Mouse (Mus musculus) c-Kit-negative CD71-positive TER-119-positive erythroid progenitor cells, embryonic 14.5 days (primary cell): ENCODE measurements around the gene Kifc5b.
A peak's percentile ranks its signal among the peaks of the same experiment; 100 is the strongest.
"Not testable (repeated sequence)": the region's sequence is repeated elsewhere in the genome, so short reads cannot be mapped to it uniquely, and the experiment has no call there.

ENCODE experiments used
- DNase-seq: peaks from one replicate; pipeline ENCODE4 v3.0.0-alpha.2; 2013; ENCODE audit warnings: low read depth, low spot score

Gene Kifc5b

DNA sequence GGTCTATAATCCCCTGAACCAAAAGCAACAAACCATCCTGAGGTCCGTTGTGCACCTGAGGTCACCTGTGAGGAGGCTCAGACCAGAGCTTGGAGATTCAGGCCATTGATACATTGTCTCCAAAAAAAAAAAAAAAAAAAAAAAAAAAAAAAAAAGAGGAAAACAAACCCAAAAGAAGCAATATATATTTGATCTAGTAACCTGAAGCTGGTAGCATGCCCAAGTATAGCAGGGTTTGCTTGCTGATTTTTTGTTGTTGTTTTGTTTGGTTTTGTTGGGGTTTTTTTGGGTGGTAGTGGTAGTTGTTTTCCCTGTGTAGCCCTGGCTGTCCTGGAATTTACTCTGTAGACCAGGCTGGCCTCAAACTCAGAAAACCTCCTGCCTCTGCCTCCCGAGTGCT is 1.5 kb downstream of the Kifc5b start:
- DNase-seq: no peak

DNA sequence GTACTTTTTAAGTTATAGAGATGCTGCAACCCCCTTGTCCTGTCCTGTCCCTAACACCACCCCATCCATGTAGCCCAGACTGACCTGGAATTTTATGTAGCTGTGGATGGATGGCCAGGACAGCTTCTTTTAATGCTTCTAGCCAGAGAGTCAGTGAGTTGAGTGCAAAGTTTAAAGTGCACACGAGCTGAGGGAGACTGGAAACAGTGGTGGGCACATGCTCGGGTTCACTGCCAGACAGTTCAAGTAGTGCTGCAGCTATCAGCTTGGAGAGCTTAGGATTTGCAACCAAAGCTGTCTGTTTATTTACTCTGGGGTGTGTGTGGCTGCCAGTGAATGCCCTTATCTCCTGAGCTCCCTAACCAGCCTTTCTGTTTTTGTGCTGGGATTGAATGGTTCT is 2.6 kb downstream of the Kifc5b start:
- not testable (repeated sequence) for DNase-seq

DNA sequence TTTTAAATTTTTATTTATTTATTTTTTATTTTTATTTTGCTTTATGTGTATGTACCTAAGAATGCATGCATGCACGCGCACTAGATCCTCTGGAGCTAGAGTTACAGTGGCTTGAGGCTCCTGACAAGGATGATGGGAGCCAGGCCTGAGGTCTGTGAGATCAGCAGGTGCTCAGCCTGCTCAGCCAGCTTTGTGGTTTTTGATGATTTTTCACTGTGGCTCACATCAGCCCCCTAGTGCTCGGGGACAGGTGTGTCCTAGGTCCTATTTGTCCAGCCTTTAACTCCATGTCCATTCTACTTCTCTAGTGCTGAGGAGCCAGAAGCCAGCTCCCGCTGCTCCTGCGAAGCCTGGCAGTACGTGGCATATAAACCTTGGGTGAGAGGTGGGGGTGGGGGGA is 5.5 kb downstream of the Kifc5b start:
- DNase-seq: not testable (repeated sequence)

DNA sequence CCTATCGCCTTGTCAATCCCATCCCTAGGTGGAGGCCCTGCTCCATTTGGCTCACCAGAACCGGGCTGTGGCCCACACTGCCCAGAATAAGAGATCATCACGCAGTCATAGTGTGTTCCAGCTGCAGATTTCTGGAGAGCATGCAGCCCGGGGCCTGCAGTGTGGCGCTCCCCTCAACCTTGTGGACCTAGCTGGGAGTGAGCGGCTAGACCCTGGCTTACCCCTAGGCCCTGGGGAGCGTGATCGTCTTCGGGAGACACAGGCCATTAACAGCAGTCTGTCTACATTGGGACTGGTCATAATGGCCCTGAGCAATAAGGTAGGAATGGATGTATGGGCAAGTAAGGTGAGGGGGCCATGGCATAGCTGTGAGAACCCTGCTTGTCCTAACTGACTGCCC is 8.5 kb downstream of the Kifc5b start:
- not testable (repeated sequence) for DNase-seq

DNA sequence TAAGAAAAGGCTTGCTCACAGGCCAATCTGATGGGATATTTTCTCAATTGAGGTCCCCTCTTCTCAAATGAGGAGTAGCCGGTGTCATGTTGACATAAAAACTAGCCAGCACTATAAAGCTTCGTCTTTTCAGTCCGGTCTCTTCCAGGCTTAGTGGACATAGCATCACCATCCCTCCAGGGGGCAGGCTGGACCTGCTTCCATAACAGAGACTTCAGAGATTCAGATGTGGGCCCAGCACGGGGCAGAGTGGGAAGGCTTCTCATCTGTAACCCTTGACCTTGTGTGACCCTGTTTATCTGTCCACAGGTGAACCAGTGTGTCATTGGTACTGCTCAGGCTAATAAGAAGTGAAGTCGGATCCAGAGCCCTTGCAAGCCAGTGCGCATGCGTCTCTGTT is 14.9 kb downstream of the Kifc5b start:
- DNase-seq: not testable (repeated sequence)

DNA sequence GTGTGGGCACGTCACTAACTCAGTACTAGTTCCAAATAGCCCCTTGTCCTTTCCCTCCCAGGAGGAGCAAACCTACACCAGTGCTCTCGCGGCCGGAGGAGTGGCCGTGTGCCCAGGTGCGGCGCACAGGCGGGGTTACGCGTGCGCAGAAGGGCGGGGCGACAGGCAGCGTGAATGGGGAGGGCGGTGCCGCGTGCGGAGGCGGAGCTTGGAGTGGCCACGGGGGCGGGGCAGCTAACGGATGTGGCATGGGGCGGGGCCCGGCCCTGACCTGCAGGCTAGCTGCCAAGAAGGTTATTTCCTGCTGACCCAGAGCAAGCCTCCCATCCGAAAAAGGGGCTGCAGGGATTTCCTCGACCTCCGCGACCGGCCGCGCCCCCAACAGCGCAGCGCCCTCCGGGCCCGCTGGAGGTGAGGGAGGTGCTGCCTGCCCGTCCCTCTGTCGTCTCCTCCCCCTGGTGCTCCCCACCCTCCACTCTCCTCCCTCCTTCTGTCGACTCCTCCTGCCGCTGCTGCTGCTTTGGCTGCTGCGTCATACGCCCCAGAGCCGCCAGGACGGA is 16.0 kb downstream of the Kifc5b start, which contains the start of gene Phf1:
TSS of gene Phf1 (plus strand) at position 214 of the 560 bp plus-strand sequence.
- DNase-seq: peak; percentile 86

DNA sequence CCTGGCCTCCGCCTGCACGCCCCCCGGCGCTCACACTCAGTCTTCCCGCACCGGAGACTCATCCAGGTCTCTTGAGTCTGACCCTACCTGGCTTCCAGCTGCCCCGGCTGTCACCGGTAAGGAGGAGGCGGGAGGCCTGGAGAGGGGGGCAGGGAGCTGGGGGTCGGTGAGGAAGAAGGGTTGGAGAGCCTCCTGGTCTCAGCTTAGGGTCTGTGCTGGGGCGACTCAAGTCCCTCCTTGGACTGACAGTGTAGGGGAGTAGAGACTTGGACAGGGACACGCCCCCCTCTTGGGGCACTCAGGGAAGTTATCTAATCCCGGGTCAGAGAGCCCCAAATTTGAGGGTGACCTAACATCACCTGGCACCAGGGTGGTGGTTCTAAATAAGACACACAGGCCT is 16.5 kb downstream of the Kifc5b start:
- no peak for DNase-seq

DNA sequence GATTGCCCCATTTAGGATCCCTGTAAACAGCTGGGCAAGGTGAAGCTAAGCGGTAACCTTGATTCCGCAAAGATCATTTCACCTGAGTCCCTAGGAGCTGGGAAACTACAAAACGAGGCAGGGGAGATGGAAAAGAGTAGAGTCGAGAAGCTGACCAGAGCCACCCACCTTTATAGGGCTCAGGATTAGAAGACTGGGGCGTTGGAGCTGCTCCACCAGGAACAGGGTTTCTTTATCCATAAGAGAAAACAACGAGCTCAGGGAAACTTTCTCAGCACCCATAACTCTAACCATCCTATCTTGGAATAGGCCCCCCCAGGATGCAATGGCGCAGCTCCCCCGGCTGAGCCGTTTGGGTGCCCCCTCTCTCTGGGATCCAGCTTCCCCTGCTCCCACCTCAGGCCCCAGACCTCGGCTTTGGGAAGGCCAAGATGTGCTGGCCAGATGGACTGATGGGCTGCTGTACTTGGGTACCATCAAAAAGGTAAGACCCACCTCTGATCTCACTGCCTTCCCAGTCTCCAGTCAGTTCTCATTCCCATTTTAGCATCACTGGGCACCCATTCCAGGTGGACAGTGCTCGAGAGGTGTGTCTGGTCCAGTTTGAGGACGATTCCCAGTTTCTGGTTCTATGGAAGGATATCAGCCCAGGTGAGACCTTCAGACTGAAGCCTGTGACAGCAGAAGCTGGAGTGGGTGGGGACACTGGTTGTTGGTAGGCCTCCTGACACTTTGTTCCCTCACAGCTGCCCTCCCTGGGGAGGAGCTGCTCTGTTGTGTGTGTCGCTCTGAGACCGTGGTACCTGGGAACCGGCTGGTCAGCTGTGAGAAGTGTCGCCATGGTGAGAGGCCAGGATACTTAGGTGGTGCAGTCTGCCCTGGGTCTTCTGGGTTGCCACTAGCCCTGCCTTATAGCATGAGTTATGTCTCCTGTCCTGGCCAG is 17.3 kb downstream of the Kifc5b start:
- no peak for DNase-seq

DNA sequence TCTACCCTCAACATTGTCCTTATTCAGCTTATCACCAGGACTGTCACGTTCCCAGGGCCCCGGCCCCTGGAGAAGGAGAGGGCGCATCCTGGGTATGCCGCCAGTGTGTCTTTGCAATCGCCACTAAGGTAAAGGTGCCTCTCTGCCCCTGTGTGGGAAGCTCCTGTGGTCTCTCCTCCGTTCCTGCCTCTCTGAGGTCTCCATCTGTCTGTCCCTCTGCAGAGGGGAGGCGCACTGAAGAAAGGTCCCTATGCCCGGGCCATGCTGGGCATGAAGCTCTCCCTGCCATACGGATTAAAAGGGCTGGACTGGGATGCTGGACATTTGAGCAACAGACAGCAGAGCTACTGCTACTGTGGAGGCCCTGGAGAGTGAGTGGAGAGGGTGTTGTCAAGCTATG is 18.1 kb downstream of the Kifc5b start:
- DNase-seq: no peak

DNA sequence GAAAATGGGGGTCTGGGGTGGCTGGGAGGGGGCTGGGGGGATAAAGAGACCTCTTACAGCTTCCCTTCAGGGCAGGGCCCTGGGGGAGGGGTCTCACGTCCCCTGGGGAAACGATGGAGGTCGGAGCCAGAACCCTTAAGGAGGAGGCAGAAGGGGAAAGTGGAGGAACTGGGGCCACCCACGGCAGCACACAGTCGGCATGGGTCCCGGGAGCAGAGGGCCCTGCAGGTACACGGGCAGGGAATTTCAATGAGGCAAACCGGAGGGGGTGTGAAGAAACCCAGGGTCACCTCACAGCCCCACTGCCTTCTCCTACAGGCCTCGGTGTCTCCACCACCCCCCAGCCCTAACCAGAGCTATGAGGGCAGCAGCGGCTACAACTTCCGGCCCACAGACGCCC is 19.6 kb downstream of the Kifc5b start:
- DNase-seq: no peak

DNA sequence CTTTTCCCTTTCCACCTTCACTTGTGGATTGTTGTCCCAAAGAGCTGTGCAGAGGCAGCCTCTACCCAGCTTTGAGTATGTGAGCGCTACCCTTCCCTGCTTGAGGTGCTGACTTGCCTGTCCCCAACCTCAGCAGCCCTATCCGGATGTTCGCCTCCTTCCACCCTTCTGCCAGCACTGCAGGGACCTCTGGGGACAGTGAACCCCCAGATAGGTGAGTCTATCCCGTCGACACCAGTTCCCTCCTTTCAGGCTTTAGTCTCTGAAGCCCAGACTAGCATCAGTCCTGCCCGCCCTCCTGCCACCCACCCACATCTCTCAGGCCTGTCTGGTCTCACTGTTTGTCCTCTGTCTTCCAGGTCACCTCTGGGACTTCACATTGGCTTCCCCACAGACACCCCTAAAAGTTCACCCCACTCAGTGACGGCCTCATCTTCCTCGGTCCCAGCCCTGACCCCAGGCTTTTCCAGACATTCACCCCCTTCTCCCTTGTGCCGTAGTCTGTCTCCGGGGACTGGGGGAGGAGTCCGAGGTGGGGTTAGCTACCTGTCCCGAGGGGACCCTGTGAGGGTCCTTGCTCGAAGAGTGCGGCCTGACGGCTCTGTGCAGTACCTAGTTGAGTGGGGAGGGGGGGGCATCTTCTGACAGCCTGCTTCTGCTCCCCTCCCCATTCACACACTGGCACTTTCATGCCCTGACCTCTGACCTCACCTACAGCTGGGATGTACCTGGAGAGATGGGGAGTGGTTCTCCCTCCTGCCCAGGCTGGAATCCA is 20.2 kb downstream of the Kifc5b start:
- DNase-seq: no peak

DNA sequence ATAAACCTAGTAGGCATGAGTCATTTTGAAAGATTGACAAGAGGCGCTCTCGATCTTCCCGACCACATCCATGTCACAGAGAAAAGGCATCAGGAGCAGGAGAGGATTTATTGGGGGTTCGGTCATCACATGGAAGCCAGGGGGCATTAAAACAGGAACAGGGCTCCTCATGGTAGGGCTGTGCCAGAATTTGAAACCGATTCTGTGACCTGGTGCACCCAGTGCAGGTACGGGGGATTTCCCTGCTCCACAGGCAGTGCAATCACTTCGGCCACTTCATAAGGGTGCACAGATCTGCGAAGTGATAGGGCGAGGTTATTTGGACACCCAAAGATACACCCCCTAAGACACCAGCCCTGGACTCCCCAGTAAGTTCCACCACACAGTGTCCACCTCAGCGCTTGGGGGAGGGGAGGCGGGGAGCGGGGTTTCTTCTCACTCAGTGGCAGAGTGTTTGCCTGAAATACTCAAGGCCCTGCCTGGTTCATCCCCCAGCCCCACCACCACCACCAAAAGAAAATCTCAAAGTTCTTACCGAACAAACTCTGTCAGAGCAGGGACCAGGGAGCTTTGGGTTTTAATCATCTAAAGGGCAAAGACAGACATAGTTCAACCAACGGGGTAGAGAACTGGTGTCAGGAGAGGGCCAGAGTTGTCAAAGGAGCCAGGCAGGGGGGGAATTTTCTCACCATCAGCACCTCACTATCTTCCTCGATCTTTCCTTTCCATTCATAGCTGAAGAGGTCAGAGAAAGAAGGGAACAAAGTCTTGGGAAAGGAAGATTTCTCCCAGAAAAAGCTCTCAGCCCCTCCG is 21.2 kb downstream of the Kifc5b start:
- no peak for DNase-seq

DNA sequence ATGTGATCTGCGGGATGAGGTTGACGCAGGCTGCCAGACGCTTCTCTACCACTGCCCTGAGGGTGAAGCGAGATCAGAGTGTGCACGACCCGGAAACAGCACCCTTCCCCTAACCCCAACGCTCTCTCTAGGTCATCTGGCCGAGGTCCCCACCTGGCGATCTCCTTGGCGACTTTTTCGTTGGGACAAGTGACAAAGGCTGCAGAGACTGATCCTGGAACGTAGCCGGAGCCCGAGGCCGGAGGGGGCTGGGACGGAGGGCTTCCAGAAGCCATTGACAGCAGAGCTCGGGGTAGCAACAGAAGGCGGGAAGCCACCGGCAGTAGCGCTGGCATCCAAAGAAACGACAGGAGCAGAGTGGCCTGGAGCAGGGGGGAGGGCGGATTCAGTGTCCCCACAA is 21.8 kb downstream of the Kifc5b start:
- no peak for DNase-seq

DNA sequence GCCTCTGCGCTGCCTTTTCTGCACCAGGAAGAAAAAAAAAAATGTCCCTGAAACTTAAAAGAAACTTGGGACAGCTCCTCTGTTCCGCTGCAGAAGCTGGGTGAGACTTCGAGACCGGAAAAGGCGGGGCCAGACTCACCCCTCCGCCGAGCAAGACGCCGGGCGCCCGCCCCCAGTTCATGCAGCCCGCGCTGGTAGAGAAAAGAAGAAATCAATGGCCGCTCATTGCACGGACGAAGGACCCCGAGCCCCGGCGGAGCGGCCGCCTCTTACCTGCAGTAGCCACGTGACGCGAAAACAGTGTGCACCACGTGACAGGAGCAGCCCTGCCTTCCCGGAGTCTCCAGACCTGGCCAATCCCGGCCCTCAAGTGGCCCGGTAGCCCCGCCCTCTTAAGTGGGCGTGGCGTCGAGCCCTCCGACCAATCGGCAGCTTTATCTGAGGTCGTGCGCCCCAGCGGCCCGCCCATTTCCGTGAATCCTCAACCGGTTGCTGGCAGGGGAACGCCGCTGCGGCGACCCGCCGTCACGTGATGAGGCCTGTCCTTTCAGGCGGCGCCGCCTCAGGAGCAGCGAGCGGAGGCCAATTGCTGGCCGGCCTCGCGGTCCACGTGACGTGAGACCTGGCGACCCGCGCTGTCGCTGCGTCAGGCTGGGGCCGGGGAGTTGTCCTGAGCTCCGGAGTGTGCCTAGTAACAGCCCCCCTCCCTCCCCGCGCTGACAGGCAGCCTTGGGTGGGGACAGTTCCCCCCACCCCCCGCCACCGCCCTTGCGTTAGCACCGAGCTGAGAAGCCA is 22.5 kb downstream of the Kifc5b start, which contains the start of gene Cuta:
TSS of gene Cuta (minus strand) at position 392 of the 795 bp plus-strand sequence.
- peak; percentile 100 for DNase-seq

DNA sequence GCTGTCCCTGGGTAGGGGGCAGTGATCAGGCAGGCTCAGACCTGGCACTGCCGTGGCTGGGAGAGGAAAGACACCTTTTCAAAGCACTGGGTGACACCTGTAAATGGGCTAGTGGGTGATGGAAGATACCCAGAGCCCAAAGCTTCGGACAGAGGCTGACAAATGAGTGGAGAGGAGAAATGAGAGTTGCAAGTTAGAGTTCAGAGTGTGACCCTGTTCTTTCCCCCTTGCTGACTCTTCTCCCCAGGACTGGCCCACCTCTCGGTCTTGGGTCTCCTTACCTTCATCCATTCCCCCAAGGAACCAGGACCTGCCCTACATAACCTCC is 23.0 kb downstream of the Kifc5b start:
- no peak for DNase-seq

DNA sequence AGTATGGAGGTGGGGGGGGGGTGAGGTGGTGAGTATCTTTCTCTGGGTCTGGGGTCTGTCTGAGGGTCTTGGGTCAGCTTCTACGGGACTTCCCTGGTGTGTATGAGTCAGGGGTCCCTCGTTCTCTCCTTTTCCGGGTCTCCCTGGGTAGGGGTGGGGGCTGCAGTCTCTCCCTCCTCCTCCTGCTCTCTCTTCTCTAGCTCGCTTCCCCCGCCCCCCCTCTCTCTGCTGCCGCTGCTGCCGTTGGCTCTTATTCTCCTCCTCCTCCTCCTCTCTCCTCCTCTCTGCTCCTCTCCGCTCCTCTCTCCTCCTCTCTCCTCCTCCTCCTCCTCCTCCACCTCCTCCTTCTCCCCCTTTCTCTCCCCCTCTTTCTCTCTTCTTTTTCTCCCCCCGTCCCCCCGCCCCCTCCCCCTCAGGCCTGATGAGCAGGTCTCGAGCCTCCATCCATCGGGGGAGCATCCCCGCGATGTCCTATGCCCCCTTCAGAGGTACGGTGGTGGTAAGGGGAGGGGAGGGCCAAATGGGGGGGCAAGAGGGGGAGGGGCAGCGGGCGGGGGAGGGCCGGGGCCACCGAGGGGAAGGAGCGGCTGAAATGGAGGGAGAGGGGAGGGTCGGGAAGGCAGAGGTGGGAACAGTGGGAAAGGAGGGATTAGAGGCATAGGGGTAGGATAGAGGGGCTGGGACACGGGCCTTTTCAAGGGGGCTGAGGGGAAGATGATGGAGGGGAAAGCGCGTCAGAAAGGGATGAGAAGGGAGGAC is 24.3 kb downstream of the Kifc5b start, which contains the start of gene Syngap1:
TSS of gene Syngap1 (plus strand) at position 223 of the 759 bp plus-strand sequence.
- no peak for DNase-seq

DNA sequence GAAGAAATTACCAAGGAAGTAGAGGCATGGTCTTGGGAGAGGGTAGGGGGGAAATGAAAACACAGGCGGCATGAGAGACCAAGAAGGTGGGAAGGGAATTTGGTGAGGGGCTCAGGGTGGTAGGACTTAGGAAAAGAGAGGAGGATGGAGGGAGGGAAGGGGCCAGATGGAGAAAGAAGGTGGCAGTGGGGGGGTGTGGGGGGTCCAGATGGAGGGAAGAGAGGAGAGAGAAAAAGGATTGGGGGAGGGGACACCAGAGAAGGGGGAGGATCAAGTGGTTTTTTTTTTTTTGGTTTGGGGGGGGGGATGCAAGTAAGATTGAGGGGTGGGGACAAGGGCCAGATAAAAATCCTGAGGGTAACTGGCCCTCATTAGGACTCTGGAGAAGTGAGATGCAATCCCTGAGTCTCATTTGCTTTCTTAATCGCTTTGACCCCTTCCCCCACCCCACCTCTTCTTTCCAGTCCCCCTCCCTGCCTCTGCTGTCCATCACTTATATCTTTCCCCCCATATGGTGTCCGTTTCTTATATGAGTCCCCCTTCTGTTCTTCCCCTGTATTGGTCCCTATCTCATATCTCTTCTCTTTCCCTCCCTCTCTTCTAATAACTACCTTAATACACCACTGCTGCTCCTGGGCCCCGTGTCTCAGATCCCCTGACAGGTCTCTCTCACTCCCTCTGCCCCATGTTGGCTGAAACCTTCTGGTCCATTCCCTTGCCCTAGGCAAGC is 25.1 kb downstream of the Kifc5b start:
- DNase-seq: no peak

DNA sequence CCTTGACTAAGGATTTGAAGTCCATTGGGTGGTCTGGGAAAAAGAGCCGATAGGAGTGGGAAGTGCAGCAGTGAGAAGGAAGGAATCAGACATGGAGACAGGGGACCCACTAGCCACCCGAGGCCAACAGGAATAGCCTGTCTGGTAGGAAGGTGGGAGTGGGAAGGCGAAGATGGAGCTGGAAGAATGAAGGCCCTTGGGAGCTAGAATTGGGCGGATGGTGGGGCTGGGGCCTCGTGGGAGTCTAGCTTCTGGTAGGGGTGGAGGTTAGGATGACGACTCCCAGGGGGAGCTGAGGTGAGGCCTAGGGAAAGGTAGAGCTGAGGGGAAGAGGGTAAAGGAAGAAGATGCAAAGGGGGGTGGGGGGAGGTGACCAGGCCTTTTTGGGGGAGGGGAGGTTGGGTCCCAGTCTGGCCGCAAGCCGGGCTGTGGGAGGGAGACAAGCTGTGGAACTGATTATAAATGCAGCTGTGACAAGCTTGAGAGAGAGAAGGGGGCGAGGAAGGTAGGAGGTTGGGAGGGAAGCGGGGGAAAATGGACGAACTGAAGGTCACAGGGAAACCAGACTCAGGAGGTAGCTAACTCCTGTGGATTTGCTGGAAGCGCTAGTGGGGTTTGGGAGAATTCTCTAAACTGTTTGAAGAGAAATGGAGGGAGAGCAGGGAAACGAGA is 29.1 kb downstream of the Kifc5b start:
- no peak for DNase-seq

DNA sequence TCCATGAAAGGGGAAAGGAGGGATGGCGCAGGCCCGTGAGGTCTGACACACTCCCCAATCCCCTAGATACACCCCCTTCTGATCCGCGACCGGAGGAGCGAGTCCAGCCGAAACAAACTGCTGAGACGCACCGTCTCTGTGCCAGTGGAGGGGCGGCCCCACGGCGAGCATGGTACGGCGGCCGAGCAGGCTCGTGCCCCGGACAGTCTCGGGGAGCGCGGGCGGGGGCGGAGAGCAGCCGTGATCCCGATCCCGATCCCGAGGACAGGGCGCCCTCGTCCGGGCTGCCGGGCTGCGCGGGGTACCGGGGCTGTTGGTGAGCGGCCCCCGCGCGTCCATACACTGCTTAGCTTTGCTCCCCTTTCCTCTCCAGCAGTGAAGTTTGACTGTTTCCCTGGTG is 29.7 kb downstream of the Kifc5b start:
- no peak for DNase-seq
